Mouse (Mus musculus): ENCODE data around the gene Gm7138.
"Not testable (repeated sequence)": the region's sequence is repeated elsewhere in the genome, so short reads cannot be mapped to it uniquely, and the experiment has no call there.

Gm7138 gene

GRCm38 (mm10) chr10:77750686-77751085 is 26.1 kb downstream of the Gm7138 start:
- in situ Hi-C loops (cut with MseI, MboI) = not testable (repeated sequence)

DNA sequence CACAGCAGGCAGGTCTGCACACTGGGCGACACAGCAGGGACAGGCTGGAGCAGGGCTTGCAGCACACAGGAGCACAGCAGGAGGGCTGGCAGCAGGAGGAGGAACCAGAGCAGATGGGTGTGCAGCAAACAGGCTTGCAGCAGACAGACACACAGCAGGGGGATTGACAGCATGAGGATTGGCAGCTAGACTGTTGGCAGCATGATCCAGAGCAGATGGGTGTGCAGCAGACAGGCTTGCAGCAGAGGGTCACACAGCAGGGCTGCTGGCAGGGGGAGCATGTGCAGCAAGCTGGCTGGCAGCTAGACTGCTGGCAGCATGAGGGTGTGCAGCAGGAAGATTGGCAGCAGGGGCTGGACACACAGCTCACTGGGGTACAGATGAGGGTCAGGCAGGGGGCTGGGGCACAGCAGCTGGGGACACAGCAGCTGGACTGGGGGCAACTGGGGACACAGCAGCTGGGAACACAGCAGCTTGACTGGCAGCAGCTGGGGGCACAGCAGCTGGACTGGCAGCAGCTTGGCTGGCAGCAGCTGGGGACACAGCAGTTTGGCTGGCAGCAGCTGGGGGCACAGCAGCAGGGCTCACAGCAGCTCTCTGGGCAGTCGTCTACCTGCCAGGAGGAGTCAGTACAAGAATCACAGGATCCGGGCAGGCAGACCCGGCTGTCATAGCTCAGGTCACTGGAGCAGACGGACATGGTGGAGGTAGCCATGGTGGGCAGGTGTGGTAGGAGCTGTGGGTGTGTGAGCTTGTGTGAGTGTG is 34.6 kb downstream of the Gm7138 start, which contains the start of gene Gm18596:
Gene Gm18596, minus strand, starts transcription at position 715 of the 765 bp plus-strand sequence.
- in situ Hi-C loops (cut with MseI, MboI) = not testable (repeated sequence)

DNA sequence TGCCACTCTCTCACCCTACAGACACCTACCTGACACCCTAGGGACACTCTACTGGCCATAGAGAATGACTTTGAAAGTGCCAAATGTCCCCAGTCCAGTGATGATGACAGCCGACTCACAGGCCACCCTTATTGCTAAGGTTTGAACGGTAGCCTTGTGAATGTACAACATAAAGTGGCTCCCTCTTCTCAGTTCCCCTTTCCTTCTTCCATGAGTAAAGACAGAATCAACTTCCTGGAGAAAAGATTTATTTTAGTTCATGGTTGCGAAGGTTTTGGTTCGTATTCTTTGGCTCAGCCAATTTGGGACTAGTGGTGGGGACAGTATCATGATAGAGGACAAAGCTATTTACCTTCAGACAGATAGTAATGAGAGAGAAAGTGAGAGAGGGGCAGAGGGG is 37.8 kb downstream of the Gm7138 start:
- in situ Hi-C loops (cut with MseI, MboI) = no loop called here

DNA sequence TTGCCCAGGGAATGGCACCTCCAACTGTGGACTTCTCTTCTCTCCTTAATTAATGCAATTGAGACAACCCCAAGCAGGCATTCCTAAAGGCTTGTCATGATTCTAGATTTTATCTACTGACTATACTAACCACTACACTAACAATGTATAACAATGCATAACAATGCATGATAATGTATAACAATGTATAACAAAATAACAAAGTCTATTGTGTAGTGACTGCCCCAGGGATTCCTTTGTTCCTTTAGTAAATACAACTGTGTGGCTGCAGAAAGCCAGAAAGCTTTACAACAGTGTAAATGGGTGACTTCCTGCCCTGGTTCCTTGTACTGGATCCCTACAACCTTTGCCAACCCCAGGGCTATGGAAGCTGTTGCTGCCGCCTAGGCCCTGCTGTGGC is 40.8 kb downstream of the Gm7138 start:
- in situ Hi-C loops (cut with MseI, MboI) = no loop called here

DNA sequence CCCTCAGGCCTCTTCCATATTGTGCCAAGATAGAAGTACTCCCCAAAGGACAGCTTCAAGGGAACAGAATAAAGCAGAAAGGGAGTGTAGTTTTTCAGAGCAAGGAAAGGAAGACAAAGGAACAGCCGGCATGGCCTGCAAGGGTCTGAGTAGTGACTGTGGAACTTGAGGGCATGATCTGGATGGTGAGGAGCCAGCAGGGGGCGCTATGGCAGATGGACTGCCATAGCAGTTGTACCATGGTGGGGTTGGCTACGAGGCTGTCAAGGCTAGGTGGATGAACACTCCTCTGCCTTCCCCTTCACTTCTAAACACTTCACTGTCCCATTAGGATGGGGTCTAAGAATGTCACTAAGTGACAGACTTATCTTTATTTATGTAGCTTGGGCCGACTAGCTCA is 47.5 kb downstream of the Gm7138 start:
- in situ Hi-C loops (cut with MseI, MboI) = no loop called here

DNA sequence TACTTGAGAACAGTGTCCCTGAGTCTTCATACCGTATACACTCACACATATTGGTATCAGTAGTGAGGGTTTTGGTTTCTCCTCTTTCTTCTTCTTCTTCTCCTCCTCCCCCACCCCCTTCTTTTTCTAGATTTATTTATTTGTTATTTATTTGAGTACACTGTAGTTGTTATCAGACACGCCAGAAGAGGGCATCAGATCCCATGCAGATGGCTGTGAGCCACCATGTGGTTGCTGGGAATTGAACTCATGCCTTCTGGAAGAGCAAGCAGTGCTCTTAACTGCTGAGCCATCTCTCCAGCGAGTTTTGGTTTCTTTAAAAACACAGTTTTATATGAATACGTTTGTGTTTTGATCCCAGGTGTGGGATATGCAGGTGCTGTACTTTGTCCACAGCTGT is 48.5 kb downstream of the Gm7138 start:
- in situ Hi-C loops (cut with MseI, MboI) = no loop called here
